Mouse (Mus musculus): Measurements from ENCODE around the gene Panx2. TPM values are rescaled to one million over a fixed set of nuclear protein-coding genes. Genes with fewer than 3 reads are reported as not detected.
A peak's percentile ranks its signal among the peaks of the same experiment; 100 is the strongest.

The Panx2 gene
- polyA plus RNA-seq, 1 experiment from 2014 or later: 0.20 TPM

- H3K4me1 ChIP-seq (ENCODE audit: control insufficient read depth, insufficient read depth, low read length): no peaks in the 10 kb centered on the region
- 27% methylated on average over 26 of the region's 26 CpGs for WGBS
- ATAC-seq (ENCODE audit: insufficient number of reproducible peaks, low FRiP score, low TSS enrichment, low read depth) (no peak), DNase-seq (ENCODE audit: low spot score) (no peak)
- peaks cover 39% of the 10 kb centered on the region for H3K27me3 ChIP-seq (ENCODE audit: control insufficient read depth, insufficient read depth, low read length)
- no peak overlapping the region for H3K9ac ChIP-seq (ENCODE audit: low read length)
- H3K27ac ChIP-seq (replicated peaks; ENCODE audit: low read depth, low read length): no peak overlapping the region
- no peaks in the 10 kb centered on the region; the same call in 1 of the 2 replicates for H3K36me3 ChIP-seq (ENCODE audit: control insufficient read depth, insufficient read depth, low read length)
- peak overlapping the region; percentile 28 for H3K4me2 ChIP-seq (ENCODE audit: low read depth, severe bottlenecking)
- no peak overlapping the region for H3K4me3 ChIP-seq (ENCODE audit: low read depth, low read length)
- no peaks in the 10 kb centered on the region for H3K9me3 ChIP-seq (ENCODE audit: control insufficient read depth, low read length)
Measured at GRCm38 (mm10) chr15:89068226-89068625, 8.7 kb downstream of the Panx2 start.

DNA sequence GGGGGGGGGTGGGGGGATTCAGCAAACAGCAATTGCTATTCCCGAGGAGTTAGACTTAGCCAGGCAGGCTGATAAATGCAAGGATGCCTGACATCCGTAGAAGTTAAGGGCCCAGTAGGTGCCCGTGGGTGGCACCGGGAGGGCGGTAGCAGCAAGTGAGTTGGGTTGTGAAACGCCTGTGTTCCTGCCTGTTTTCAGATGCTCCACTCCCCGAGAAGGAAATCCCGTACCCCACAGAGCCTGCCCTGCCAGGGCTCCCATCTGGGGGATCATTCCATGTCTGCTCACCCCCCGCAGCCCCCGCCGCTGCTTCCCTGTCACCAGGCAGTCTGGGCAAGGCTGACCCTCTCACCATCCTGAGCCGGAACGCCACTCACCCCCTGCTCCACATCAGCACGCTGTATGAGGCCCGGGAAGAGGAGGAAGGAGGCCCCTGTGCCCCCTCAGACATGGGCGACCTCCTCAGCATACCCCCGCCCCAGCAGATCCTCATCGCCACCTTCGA, 9.9 kb downstream of the Panx2 start:
- Histone ChIP-seq H3K9me3 (ENCODE audit: control insufficient read depth, low read length) (no peaks in the 10 kb centered on the region), H3K4me2 (ENCODE audit: low read depth, severe bottlenecking) (no peak overlapping the region), H3K27me3 (ENCODE audit: control insufficient read depth, insufficient read depth, low read length) (peaks cover 39% of the 10 kb centered on the region), H3K27ac (replicated peaks; ENCODE audit: low read depth, low read length) (no peak overlapping the region), H3K36me3 (ENCODE audit: control insufficient read depth, insufficient read depth, low read length) (no peaks in the 10 kb centered on the region; the same call in 1 of the 2 replicates), H3K4me3 (ENCODE audit: low read depth, low read length) (no peak overlapping the region), H3K4me1 (ENCODE audit: control insufficient read depth, insufficient read depth, low read length) (no peaks in the 10 kb centered on the region), H3K9ac (ENCODE audit: low read length) (no peak overlapping the region)
- ATAC-seq (ENCODE audit: insufficient number of reproducible peaks, low FRiP score, low TSS enrichment, low read depth) (no peak), DNase-seq (ENCODE audit: low spot score) (no peak)
- WGBS: 76% methylated on average over 19 of the region's 19 CpGs

DNA sequence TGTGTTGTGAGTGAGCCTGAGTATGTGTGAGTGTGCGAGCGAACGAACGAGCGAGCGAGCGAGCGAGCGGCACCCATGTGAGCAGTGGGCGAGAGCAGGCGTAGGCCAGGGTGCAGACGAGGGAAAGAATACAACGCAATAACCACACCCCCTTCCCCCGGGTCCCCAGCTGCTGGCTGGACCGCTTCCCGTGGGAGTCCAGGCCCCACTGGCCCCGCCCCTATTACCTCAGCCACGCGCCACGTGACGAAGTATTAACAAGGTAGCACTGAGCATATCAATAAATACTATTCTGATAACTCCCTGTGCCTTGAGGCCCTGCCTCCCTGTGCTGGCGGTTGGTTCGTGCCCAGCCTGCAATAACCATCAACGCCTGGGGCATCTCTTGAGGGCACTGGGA, 11.1 kb downstream of the Panx2 start:
- H3K4me3 ChIP-seq (ENCODE audit: low read depth, low read length): no peak overlapping the region
- no peak for DNase-seq (ENCODE audit: low spot score)
- H3K36me3 ChIP-seq (ENCODE audit: control insufficient read depth, insufficient read depth, low read length): no peaks in the 10 kb centered on the region; the same call in 1 of the 2 replicates
- no peak overlapping the region for H3K4me2 ChIP-seq (ENCODE audit: low read depth, severe bottlenecking)
- ATAC-seq (ENCODE audit: insufficient number of reproducible peaks, low FRiP score, low TSS enrichment, low read depth): no peak
- peaks cover 8% of the 10 kb centered on the region; the same call in 1 of the 2 replicates for H3K4me1 ChIP-seq (ENCODE audit: control insufficient read depth, insufficient read depth, low read length)
- H3K9ac ChIP-seq (ENCODE audit: low read length): no peak overlapping the region
- WGBS: 79% methylated on average over 24 of the region's 24 CpGs
- H3K27ac ChIP-seq (replicated peaks; ENCODE audit: low read depth, low read length): no peak overlapping the region
- H3K27me3 ChIP-seq (ENCODE audit: control insufficient read depth, insufficient read depth, low read length): peaks cover 36% of the 10 kb centered on the region
- no peaks in the 10 kb centered on the region for H3K9me3 ChIP-seq (ENCODE audit: control insufficient read depth, low read length)

DNA sequence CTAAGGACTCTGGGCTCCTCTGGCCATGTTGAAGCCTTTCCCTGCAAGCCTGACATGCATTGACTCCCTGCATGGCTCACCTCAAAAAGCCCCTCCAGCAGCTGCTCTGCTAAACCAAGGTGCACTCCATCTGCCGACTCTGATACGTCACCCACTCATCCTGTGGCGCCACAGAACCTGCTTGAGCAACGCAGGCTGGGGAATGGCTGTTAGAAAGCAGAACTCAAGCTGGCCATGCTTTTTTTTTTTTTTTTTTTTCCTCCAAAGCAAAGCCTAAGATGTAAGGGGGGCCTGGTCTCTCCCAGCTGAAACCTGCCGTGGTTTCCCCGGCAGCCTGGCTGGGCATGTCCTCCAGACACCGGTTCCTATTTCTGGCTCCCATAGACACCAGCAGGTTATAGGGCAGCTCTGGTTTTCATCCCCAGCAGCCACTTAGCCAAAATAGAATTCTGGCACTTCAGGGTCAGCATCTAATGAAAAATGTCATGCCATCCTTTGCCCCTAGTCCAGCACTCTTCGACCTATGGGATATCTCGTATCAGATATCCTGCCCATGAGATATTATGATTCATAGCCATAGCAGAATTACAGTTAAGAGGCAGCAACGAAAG, 14.6 kb downstream of the Panx2 start:
- DNase-seq (ENCODE audit: low spot score) (no peak), ATAC-seq (ENCODE audit: insufficient number of reproducible peaks, low FRiP score, low TSS enrichment, low read depth) (no peak)
- WGBS: 53% methylated on average over 10 of the region's 10 CpGs
- Histone ChIP-seq H3K4me1 (ENCODE audit: control insufficient read depth, insufficient read depth, low read length) (peaks cover 25% of the 10 kb centered on the region), H3K9me3 (ENCODE audit: control insufficient read depth, low read length) (no peaks in the 10 kb centered on the region), H3K4me2 (ENCODE audit: low read depth, severe bottlenecking) (no peak overlapping the region), H3K27ac (replicated peaks; ENCODE audit: low read depth, low read length) (no peak overlapping the region), H3K9ac (ENCODE audit: low read length) (no peak overlapping the region), H3K27me3 (ENCODE audit: control insufficient read depth, insufficient read depth, low read length) (0 out of 2 replicates have a peak, but pooled peaks cover 4% of the 10 kb centered on the region), H3K4me3 (ENCODE audit: low read depth, low read length) (no peak overlapping the region), H3K36me3 (ENCODE audit: control insufficient read depth, insufficient read depth, low read length) (no peaks in the 10 kb centered on the region)

DNA sequence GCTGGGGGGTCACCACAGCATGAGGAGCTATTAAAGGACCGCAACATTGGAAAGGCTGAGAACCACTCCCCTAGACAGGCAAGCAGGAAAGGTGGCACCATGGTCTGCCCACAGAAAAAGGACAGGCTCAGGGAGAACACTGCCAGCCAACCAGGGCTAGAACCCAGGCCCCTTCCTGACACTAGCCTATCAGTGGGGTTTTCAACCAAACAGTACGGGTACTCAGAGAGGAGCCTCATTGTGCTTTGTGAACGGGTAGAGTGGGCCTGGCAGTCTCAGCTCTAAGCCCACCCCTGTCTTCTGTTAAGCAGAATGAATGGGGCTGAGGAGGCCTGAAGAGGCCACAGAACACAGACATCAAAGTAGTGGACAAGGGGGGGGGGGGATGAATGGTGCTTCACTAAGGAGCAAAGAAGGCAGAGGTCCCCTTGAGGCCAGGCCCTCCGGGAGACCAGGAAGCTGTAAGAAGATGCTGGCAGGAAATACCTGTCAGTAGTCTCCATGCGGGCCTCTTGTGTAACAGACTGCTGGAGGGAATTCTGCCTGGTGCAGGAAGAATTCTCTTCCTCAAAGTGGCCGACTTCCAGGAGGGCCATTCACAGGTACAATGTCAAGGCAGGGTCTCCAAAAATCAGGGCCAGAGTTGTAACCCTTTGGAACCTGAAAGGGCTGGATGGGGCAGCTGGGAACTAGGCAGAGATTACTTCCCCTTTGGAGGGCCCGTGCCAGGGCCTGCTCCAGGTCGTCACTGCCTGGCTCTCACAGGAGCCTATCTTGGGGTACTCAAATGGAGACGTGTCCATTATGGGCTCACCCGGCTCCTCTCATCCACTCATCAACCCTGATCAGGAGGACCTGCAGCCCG, 15.3 kb downstream of the Panx2 start, which contains the start of gene Trabd:
TSS of gene Trabd (plus strand) at position 512 of the 865 bp plus-strand sequence.
- Histone ChIP-seq H3K36me3 (ENCODE audit: control insufficient read depth, insufficient read depth, low read length) (no peaks in the 10 kb centered on the region), H3K9ac (ENCODE audit: low read length) (peak within 1 kb of the TSS; percentile 75), H3K27ac (replicated peaks; ENCODE audit: low read depth, low read length) (peak within 1 kb of the TSS; percentile 62), H3K4me3 (ENCODE audit: low read depth, low read length) (peak within 1 kb of the TSS; percentile 62), H3K4me2 (ENCODE audit: low read depth, severe bottlenecking) (peak within 1 kb of the TSS; percentile 87), H3K9me3 (ENCODE audit: control insufficient read depth, low read length) (no peaks in the 10 kb centered on the region), H3K27me3 (ENCODE audit: control insufficient read depth, insufficient read depth, low read length) (no peaks in the 10 kb centered on the region), H3K4me1 (ENCODE audit: control insufficient read depth, insufficient read depth, low read length) (peaks cover 25% of the 10 kb centered on the region)
- ATAC-seq (ENCODE audit: insufficient number of reproducible peaks, low FRiP score, low TSS enrichment, low read depth) (no peak; the same call in 1 of the 2 replicates), DNase-seq (ENCODE audit: low spot score) (peak; percentile 41)
- WGBS: 32% methylated on average over 11 of the region's 11 CpGs

- H3K4me3 ChIP-seq (ENCODE audit: low read depth, low read length): peak overlapping the region; percentile 62
- peak; percentile 91 for DNase-seq (ENCODE audit: low spot score)
- peak overlapping the region; percentile 62 for H3K27ac ChIP-seq (replicated peaks; ENCODE audit: low read depth, low read length)
- H3K27me3 ChIP-seq (ENCODE audit: control insufficient read depth, insufficient read depth, low read length): no peaks in the 10 kb centered on the region
- no peaks in the 10 kb centered on the region for H3K36me3 ChIP-seq (ENCODE audit: control insufficient read depth, insufficient read depth, low read length)
- H3K9ac ChIP-seq (ENCODE audit: low read length): peak overlapping the region; percentile 75
- no peaks in the 10 kb centered on the region for H3K9me3 ChIP-seq (ENCODE audit: control insufficient read depth, low read length)
- peak; percentile 90 for ATAC-seq (ENCODE audit: insufficient number of reproducible peaks, low FRiP score, low TSS enrichment, low read depth)
- H3K4me2 ChIP-seq (ENCODE audit: low read depth, severe bottlenecking): peak overlapping the region; percentile 87
- under 1% methylated on average over 46 of the region's 59 CpGs for WGBS
- peaks cover 25% of the 10 kb centered on the region for H3K4me1 ChIP-seq (ENCODE audit: control insufficient read depth, insufficient read depth, low read length)
Measured at GRCm38 (mm10) chr15:89075478-89076147, 16.1 kb downstream of the Panx2 start.

- ATAC-seq (ENCODE audit: insufficient number of reproducible peaks, low FRiP score, low TSS enrichment, low read depth): no peak
- Histone ChIP-seq H3K4me1 (ENCODE audit: control insufficient read depth, insufficient read depth, low read length) (peaks cover 25% of the 10 kb centered on the region), H3K9ac (ENCODE audit: low read length) (peak overlapping the region; percentile 75), H3K27me3 (ENCODE audit: control insufficient read depth, insufficient read depth, low read length) (no peaks in the 10 kb centered on the region), H3K36me3 (ENCODE audit: control insufficient read depth, insufficient read depth, low read length) (no peaks in the 10 kb centered on the region), H3K27ac (replicated peaks; ENCODE audit: low read depth, low read length) (0 out of 2 replicates have a peak overlapping the region, but pooled peaks have one; percentile 0), H3K4me2 (ENCODE audit: low read depth, severe bottlenecking) (peak overlapping the region; percentile 87), H3K4me3 (ENCODE audit: low read depth, low read length) (peak overlapping the region; percentile 62), H3K9me3 (ENCODE audit: control insufficient read depth, low read length) (no peaks in the 10 kb centered on the region)
- DNase-seq (ENCODE audit: low spot score): peak; percentile 63
- WGBS: under 1% methylated on average over 33 of the region's 39 CpGs
Measured at GRCm38 (mm10) chr15:89076156-89076731, 16.7 kb downstream of the Panx2 start.

Data from limb, embryonic 11.5 days (tissue).